Mouse (Mus musculus): Measurements from ENCODE around the gene Slc35d2.
"Not testable (repeated sequence)": the region's sequence is repeated elsewhere in the genome, so short reads cannot be mapped to it uniquely, and the experiment has no call there.

GRCm38 (mm10) chr13:64052281-64052680 lies 76.9 kb downstream of the Slc35d2 start:
- not testable (repeated sequence) for TF ChIP-seq CTCF (IDR thresholded peaks at IDR 0.05; ENCODE audit: borderline replicate concordance, insufficient read depth, low read depth, low read length); POLR2A (IDR thresholded peaks at IDR 0.05; ENCODE audit: borderline replicate concordance, insufficient read depth, low read length)
